Mouse (Mus musculus): Measurements from ENCODE around the gene Tuba1a. TPM values are rescaled to one million over a fixed set of nuclear protein-coding genes. Genes with fewer than 3 reads are reported as not detected.
"Not testable (repeated sequence)": the region's sequence is repeated elsewhere in the genome, so short reads cannot be mapped to it uniquely, and the experiment has no call there.

Gene Tuba1a
- polyA plus RNA-seq, 1 experiment from 2014 or later, result 1,118 TPM

- under 1% methylated on average over 57 of the region's 58 CpGs for WGBS
- peaks cover 13% of the 10 kb centered on the region; the same call in 1 of the 2 replicates for H3K4me1 ChIP-seq (replicated peaks)
- no peaks in the 10 kb centered on the region for H3K9me3 ChIP-seq (replicated peaks)
- H3K27ac ChIP-seq (ENCODE audit: poor library complexity, severe bottlenecking), result peak within 1 kb of the TSS; percentile 99
- peaks cover 15% of the 10 kb centered on the region for H3K36me3 ChIP-seq
- no peaks in the 10 kb centered on the region for H3K27me3 ChIP-seq (replicated peaks)
- peak within 1 kb of the TSS; percentile 84 for H3K4me2 ChIP-seq
- H3K9ac ChIP-seq, result peak within 1 kb of the TSS; percentile 97
- ATAC-seq (ENCODE audit: insufficient number of reproducible peaks, low FRiP score), result peak; percentile 98
- peak within 1 kb of the TSS; percentile 84 for H3K4me3 ChIP-seq
Observed at GRCm38 (mm10) chr15:98934217-98934839, 19.2 kb downstream of the Tuba1a start, which contains the start of gene Tuba1b. TSS of gene Tuba1b (minus strand) at chr15:98934565.

GRCm38 (mm10) chr15:98933833-98934216 is 19.7 kb downstream of the Tuba1a start:
- WGBS, result 0% methylated on average over 35 of the region's 35 CpGs
- peak; percentile 86 for ATAC-seq (ENCODE audit: insufficient number of reproducible peaks, low FRiP score)

GRCm38 (mm10) chr15:98933004-98933671 is 20.4 kb downstream of the Tuba1a start:
- Histone ChIP-seq H3K4me1 (replicated peaks) (peaks cover 19% of the 10 kb centered on the region; the same call in 1 of the 2 replicates), H3K27ac (ENCODE audit: poor library complexity, severe bottlenecking) (peak overlapping the region; percentile 99), H3K36me3 (peaks cover 15% of the 10 kb centered on the region), H3K9ac (peak overlapping the region; percentile 97), H3K4me2 (peak overlapping the region; percentile 84), H3K4me3 (peak overlapping the region; percentile 84)
- not testable (repeated sequence) for ATAC-seq (ENCODE audit: insufficient number of reproducible peaks, low FRiP score); H3K27me3 ChIP-seq (replicated peaks); H3K9me3 ChIP-seq (replicated peaks)
- WGBS, result 7% methylated on average over 8 of the region's 9 CpGs

More at GRCm38 (mm10) chr15:98933833-98934216, 19.7 kb downstream of the Tuba1a start:
- Histone ChIP-seq H3K9ac (peak overlapping the region; percentile 97), H3K4me2 (peak overlapping the region; percentile 84), H3K4me1 (replicated peaks) (peaks cover 18% of the 10 kb centered on the region; the same call in 1 of the 2 replicates), H3K36me3 (peaks cover 15% of the 10 kb centered on the region), H3K9me3 (replicated peaks) (no peaks in the 10 kb centered on the region), H3K27me3 (replicated peaks) (no peaks in the 10 kb centered on the region), H3K4me3 (peak overlapping the region; percentile 84), H3K27ac (ENCODE audit: poor library complexity, severe bottlenecking) (peak overlapping the region; percentile 99)

GRCm38 (mm10) chr15:98930998-98931397 is 22.5 kb downstream of the Tuba1a start:
- 0 out of 2 replicates have a peak overlapping the region, but pooled peaks have one; percentile 39 for H3K27ac ChIP-seq (ENCODE audit: poor library complexity, severe bottlenecking)
- no peak for ATAC-seq (ENCODE audit: insufficient number of reproducible peaks, low FRiP score)
- WGBS, result 84% methylated on average over 3 of the region's 3 CpGs

GRCm38 (mm10) chr15:98930017-98930734 is 23.3 kb downstream of the Tuba1a start:
- Histone ChIP-seq H3K4me2 (no peak overlapping the region), H3K9me3 (replicated peaks) (no peaks in the 10 kb centered on the region), H3K36me3 (peaks cover 15% of the 10 kb centered on the region), H3K4me1 (replicated peaks) (peaks cover 11% of the 10 kb centered on the region; the same call in 1 of the 2 replicates), H3K4me3 (no peak overlapping the region), H3K27ac (ENCODE audit: poor library complexity, severe bottlenecking) (no peak overlapping the region), H3K27me3 (replicated peaks) (no peaks in the 10 kb centered on the region), H3K9ac (0 out of 2 replicates have a peak overlapping the region, but pooled peaks have one; percentile 28)
- ATAC-seq (ENCODE audit: insufficient number of reproducible peaks, low FRiP score), result no peak
- WGBS, result 51% methylated on average over 8 of the region's 8 CpGs

More at GRCm38 (mm10) chr15:98930998-98931397, 22.5 kb downstream of the Tuba1a start:
- Histone ChIP-seq H3K4me2 (no peak overlapping the region), H3K4me3 (no peak overlapping the region), H3K36me3 (peaks cover 15% of the 10 kb centered on the region), H3K4me1 (replicated peaks) (peaks cover 19% of the 10 kb centered on the region; the same call in 1 of the 2 replicates), H3K9me3 (replicated peaks) (no peaks in the 10 kb centered on the region), H3K27me3 (replicated peaks) (no peaks in the 10 kb centered on the region), H3K9ac (no peak overlapping the region)

- ATAC-seq (ENCODE audit: insufficient number of reproducible peaks, low FRiP score), result peak; percentile 76
- peak overlapping the region; percentile 44 for H3K4me2 ChIP-seq
- peak overlapping the region; percentile 16; the same call in 1 of the 2 replicates for H3K27ac ChIP-seq (ENCODE audit: poor library complexity, severe bottlenecking)
- H3K4me3 ChIP-seq, result no peak overlapping the region
- H3K9me3 ChIP-seq (replicated peaks), result no peaks in the 10 kb centered on the region
- H3K27me3 ChIP-seq (replicated peaks), result no peaks in the 10 kb centered on the region
- 16% methylated on average over 13 of the region's 13 CpGs for WGBS
- no peak overlapping the region for H3K9ac ChIP-seq
- peaks cover 10% of the 10 kb centered on the region; the same call in 1 of the 2 replicates for H3K4me1 ChIP-seq (replicated peaks)
- peaks cover 15% of the 10 kb centered on the region for H3K36me3 ChIP-seq
Observed at GRCm38 (mm10) chr15:98928598-98929240, 24.8 kb downstream of the Tuba1a start.

- 85% methylated on average over 5 of the region's 5 CpGs for WGBS
- no peaks in the 10 kb centered on the region for H3K9me3 ChIP-seq (replicated peaks)
- no peak for ATAC-seq (ENCODE audit: insufficient number of reproducible peaks, low FRiP score)
Observed at GRCm38 (mm10) chr15:98927566-98927965, 25.9 kb downstream of the Tuba1a start.

GRCm38 (mm10) chr15:98924682-98925081 is 28.8 kb downstream of the Tuba1a start:
- Histone ChIP-seq H3K9ac (no peak overlapping the region), H3K27me3 (replicated peaks) (no peaks in the 10 kb centered on the region), H3K4me1 (replicated peaks) (0 out of 2 replicates have a peak, but pooled peaks cover 6% of the 10 kb centered on the region), H3K4me3 (no peak overlapping the region), H3K9me3 (replicated peaks) (no peaks in the 10 kb centered on the region), H3K4me2 (no peak overlapping the region), H3K36me3 (no peaks in the 10 kb centered on the region), H3K27ac (ENCODE audit: poor library complexity, severe bottlenecking) (no peak overlapping the region)
- ATAC-seq (ENCODE audit: insufficient number of reproducible peaks, low FRiP score), result no peak
- WGBS, result 62% methylated on average over 3 of the region's 3 CpGs

More at GRCm38 (mm10) chr15:98927566-98927965, 25.9 kb downstream of the Tuba1a start:
- Histone ChIP-seq H3K4me1 (replicated peaks) (peaks cover 10% of the 10 kb centered on the region; the same call in 1 of the 2 replicates), H3K27me3 (replicated peaks) (no peaks in the 10 kb centered on the region), H3K4me3 (no peak overlapping the region), H3K27ac (ENCODE audit: poor library complexity, severe bottlenecking) (no peak overlapping the region), H3K9ac (no peak overlapping the region), H3K4me2 (no peak overlapping the region), H3K36me3 (peaks cover 11% of the 10 kb centered on the region)

- H3K9me3 ChIP-seq (replicated peaks), result no peaks in the 10 kb centered on the region
- H3K9ac ChIP-seq, result no peak overlapping the region
- H3K4me2 ChIP-seq, result no peak overlapping the region
- no peaks in the 10 kb centered on the region for H3K36me3 ChIP-seq
- WGBS, result 75% methylated on average over 2 of the region's 2 CpGs
- H3K4me1 ChIP-seq (replicated peaks), result no peaks in the 10 kb centered on the region
- H3K27me3 ChIP-seq (replicated peaks), result no peaks in the 10 kb centered on the region
- H3K27ac ChIP-seq (ENCODE audit: poor library complexity, severe bottlenecking), result no peak overlapping the region
- no peak overlapping the region for H3K4me3 ChIP-seq
- ATAC-seq (ENCODE audit: insufficient number of reproducible peaks, low FRiP score), result no peak
Observed at GRCm38 (mm10) chr15:98923031-98923537, 30.4 kb downstream of the Tuba1a start.

GRCm38 (mm10) chr15:98922581-98922980 is 30.9 kb downstream of the Tuba1a start:
- 50% methylated on average over 3 of the region's 3 CpGs for WGBS
- Histone ChIP-seq H3K4me1 (replicated peaks) (no peaks in the 10 kb centered on the region), H3K27ac (ENCODE audit: poor library complexity, severe bottlenecking) (no peak overlapping the region), H3K27me3 (replicated peaks) (no peaks in the 10 kb centered on the region), H3K36me3 (no peaks in the 10 kb centered on the region), H3K9me3 (replicated peaks) (no peaks in the 10 kb centered on the region), H3K4me3 (no peak overlapping the region), H3K4me2 (no peak overlapping the region), H3K9ac (no peak overlapping the region)
- no peak for ATAC-seq (ENCODE audit: insufficient number of reproducible peaks, low FRiP score)
